Mouse (Mus musculus) gastrocnemius, adult 18-20 months (tissue): Measurements from ENCODE around the gene Tomm40. TPM values are rescaled to one million over a fixed set of nuclear protein-coding genes. Genes with fewer than 3 reads are reported as not detected.

Experiments
- DNase-seq: peaks from one replicate; pipeline ENCODE4 v3.0.0; 2021; ENCODE audit warnings: low spot score
- long read RNA-seq, 2 experiments: library from polyadenylated mRNA; stranded (forward); transcript quantifications; one replicate each; pipeline ENCODE4 v2.0.0; 2021
- total RNA-seq, 2 experiments: library from RNA; stranded (reverse); gene quantifications; 2 replicates each; pipeline ENCODE4 v1.2.3; 2021

Gene Tomm40
- 10 to 100 TPM; 40.8 to 44.0 TPM for total RNA-seq
- long read RNA-seq, experiment 1, transcript Tomm40-202 (10 exons, 1,577 nt) = major isoform, 81 of 99 reads
- long read RNA-seq, experiment 1, transcript Tomm40-201 (9 exons, 1,646 nt) = minor isoform, 8 of 99 reads
- long read RNA-seq, experiment 1, partial matches to known transcripts = 3 of 99 reads
- long read RNA-seq, experiment 1, other reads (novel, unspliced or antisense) = 7 of 99 reads
- long read RNA-seq, experiment 2, transcript Tomm40-201 (9 exons, 1,646 nt) = minor isoform, 9 of 125 reads
- long read RNA-seq, experiment 2, transcript Tomm40-202 (10 exons, 1,577 nt) = major isoform, 105 of 125 reads
- long read RNA-seq, experiment 2, partial matches to known transcripts = 3 of 125 reads
- long read RNA-seq, experiment 2, other reads (novel, unspliced or antisense) = 8 of 125 reads

DNA sequence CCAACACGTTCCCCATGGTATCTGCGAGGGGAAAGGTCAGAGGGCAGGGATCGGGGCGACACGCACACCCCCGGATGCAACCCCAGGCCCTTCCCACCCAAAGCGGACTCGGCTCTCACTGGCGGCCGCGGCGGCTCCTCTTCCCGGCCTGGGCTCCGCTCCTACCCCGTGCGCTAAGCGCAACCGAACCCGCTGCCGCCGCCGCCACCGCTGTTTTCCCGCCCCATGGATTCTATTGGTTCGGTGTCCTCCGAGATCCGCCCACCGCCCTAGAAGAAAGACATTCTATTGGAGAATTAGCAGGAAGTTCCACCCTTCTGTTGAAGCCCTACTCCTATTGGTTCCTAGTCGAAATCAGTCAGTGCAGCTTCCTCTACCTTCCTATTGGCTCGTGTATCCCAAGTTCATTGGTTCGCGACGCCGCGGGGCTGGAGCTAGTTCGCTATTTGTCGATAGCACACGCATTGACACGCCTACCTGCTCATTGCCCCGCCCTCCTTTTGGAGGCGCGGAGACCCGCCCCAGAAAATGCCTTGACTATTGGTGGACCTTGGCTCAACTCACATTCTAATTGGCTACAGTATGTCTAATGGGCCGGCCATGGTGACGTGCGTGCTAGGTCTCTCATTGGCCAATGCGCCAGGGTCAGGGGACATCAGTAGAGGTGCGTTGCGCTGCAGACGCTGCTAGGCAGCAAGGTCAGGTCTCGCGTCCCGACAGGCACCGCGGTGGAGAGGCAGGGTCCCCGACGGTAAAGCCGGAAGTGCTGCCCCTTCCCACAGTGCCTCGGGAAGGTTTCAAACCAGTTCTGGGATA lies at the start of gene Tomm40:
Tomm40 (minus strand) TSS at position 200 of the 816 bp plus-strand sequence.
- peak; percentile 100 for DNase-seq

DNA sequence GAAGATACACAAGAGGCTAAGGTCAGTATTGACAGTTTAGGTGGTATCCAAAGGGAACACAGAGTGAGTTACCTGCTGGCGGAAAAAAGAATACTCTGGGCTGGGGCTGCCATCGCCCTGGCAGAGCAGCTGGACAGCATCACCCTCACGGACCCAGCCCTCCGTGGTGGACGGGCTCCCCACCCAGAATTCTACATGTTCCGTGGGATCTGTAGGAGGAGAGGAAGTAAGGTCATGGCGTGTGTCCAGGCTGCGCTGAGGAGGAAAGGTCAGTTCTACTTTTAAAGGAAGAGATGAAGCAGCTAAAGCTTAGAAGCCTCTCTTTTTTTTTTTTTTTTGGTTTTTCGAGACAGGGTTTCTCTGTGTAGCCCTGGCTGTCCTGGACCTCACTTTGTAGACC lies 49.3 kb upstream of the Tomm40 start:
- no peak for DNase-seq

DNA sequence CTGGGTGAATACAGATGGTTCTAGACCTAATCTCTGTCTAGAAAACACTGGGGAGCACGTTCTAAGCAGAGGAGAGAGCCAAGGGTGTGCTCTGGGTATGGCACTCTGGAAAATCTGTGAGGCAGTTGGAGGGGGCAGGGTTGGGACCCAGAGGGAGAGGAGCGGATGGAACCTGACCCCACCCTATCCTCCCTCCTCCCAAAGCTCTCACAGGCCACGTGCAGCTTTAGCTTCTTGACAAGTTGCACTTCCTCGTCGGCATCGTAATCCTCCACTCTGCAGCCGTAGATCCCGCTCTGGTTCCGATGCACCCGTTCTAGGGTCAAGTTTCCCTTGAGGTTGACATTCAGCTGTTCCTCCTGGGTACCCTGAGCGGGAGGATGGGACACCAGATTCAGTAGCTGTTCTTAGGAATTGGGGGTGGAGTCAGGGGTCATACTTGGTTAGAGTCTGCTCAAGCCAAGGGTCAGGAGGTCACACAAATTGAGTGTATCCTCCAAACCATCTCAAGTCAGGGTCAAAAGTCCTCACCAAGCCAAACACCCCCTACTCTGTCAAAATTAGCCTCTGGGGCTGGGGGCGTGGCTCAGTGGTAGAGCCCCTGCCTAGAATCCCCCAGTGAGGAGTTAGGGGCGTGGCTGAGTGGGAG lies 48.7 kb upstream of the Tomm40 start:
- no peak for DNase-seq

DNA sequence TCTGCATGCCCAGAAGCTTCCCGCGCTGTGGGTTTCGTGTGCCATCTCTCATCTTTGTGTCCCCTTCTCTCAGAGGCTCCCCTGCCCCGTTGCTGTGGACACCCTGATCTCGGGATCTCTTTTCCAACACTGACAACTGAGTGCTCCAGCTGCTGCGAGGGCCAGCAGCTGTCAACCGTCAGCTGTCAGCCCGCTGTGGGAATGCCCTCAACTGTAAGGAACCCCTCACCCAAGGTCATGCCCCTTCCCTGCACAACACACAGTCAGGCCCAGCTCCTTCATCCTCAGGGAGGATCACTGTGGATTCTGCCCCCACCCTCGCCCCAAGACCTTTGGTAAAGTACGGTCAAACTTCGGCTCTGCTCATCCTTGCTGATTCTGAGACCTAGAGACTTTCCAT lies 47.0 kb upstream of the Tomm40 start:
- DNase-seq = no peak

DNA sequence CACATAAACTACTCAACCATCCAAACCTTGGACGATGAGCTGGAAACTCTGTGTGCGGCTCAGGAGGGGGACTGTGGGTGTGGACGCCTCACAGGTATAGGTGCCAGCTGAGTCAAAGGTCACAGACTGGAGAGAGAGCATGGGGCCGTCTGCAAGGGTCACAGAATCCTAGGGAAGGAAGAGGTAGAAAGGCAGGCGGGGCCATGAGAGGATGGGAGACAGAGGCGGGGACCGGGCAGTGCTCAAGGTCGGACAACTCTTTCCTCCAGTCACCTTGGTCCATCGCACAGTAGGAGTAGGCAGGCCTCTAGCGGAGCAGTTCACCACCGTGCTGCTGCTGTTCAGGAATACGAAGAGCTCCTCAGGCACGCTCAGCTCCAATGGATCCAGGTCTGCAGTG lies 44.8 kb upstream of the Tomm40 start:
- DNase-seq = no peak

DNA sequence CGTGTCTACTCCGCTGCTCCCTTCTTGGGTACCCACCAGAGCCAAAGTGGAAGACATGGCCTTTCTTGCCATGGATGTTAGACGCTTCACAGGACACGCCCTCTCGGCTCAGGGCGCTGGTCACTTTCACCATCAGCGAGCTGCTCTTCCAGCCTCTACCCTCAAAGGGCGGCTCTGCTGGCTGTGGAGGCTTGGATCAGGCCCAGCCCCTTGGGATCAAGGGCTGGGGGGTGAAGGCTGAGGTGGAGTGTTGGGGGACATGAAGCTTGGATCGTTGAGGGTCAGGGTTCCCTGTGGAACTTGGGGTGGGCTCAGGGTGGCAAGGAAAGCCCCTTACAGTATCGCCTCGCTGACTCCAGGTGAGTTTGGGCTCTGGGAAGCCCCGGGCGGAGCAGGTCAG lies 43.4 kb upstream of the Tomm40 start:
- no peak for DNase-seq

DNA sequence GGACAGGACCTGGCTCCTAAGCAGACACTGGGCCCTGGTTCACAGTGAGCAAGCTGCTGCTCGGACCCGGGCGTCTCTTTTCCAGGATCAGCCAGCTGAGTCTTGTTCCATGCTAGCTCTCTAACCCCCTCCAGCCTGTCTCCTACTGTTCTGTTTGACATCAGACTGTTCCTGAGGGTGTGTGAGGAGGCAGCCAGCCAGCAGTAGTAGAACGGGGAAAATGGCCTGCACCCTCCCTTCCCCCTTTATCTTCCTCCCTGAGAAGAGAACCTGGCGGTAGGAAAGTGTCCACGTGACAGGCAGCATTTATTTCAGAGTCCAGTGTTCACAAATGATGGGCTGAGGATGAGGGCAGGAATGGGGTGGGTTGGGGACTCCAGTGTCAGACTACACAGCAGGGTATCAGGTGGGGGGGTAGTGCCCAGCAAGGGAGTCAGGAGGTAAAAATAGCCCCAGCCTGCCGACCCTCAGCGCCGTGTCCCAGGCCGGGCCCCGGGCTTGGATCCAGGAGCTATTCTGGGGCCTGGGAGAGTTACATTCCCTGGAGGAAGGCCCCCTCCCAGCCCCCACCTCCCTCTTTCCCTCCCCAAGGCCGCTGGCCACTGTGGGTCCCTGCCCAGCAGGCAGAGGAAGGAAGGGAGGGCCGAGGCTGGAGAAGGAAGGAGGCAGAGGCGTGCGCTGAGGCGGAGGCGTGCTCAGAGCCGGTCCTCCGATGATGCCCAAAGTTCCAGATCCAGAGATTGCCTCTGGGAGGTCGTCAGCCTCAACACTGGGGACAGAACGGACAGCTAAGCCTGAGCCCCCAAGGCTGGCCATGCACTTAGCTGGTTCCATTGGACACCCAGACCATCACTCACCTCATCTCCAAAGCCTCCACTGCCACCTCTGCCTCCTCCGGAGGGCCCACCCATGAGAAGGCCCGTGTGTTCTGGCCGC lies 40.9 kb upstream of the Tomm40 start:
- peak; percentile 87 for DNase-seq

DNA sequence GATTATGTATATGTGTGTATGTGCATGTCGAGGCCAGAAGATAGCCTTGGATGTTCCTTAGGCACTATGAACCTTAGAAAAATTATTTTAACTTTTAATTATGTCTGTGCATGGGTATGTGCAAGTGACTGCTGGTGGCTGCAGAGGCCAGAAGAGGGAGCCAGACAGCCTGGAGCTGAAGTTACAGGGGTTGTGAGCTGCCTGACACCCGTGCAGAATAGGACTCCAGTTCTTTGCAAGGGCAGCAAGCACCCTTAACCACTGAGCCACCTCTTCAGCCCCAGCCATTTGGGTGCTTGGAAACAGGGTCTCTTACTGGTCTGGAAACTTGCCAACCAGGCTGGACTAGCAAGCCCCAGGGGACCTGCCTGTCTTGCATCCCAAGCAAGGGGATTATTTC lies 39.8 kb upstream of the Tomm40 start:
- no peak for DNase-seq

DNA sequence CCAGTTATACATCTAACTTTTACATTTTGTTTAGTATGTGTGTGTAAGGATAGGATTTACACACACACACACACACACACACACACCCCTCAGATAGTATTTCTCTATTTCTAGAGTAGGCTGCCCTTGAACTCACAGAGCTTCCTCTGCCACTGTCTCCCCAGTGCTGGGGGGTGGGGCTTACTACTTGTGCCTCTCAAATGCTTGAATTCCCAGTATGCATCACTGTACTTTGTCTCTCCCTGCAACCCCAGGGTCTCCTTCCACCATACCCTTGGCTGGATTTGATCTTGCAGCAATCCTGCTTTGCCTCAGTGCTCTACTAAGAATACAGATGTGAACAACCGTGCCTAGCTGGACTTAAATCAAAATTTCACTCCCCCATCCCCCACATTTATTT lies 38.8 kb upstream of the Tomm40 start:
- DNase-seq = no peak

DNA sequence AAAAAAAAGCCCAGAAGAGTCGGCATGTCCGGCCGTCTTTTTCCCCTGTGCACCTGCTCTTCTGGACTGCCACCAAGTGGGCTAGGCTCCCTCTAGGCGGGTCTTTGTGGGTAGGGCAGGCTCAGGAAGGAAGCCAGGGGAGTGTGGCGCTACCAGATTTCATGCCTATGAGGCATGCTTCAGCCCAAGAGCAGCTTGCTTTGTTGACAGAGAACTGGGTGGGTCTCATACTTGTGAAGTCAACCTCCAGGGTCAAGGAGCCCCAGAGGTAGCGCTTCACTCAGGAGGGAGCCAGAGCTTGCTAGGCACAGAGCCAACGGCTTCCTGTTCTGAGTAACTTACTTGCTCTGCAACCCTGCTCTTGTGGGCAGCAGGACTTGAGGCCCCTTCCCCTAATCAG lies 38.3 kb upstream of the Tomm40 start:
- no peak for DNase-seq

DNA sequence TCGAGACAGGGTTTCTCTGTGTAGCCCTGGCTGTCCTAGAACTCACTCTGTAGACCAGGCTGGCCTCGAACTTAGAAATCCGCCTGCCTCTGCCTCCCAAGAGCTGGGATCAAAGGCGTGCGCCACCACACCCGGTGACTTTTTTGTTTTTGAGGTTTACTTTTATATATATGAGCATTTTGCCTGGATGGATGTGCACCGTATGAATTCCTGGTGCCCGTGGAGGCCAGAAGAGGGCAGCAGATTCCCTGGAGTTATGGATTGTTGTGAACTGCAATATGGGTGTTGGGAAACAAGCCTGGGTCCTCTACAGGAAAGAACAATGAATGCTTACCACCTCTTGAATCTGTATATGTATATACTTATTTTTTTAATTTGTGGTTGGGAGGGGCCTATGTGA lies 37.4 kb upstream of the Tomm40 start:
- DNase-seq = no peak

DNA sequence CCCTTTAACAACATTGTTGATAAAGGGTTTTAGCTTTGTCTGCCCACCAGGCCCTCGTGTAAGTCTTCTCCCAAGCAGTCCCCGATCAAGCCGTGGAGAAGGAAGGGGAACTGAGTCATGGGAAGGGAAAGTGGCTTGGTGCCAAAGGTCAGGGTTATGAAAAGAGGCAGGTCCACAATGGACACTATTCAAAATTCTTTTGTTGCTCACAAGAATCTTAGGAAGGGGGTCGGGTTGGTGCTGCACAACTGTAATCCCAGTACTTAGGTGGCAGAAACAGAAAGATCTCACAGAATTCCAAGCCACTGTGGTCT lies 35.8 kb upstream of the Tomm40 start:
- no peak for DNase-seq

DNA sequence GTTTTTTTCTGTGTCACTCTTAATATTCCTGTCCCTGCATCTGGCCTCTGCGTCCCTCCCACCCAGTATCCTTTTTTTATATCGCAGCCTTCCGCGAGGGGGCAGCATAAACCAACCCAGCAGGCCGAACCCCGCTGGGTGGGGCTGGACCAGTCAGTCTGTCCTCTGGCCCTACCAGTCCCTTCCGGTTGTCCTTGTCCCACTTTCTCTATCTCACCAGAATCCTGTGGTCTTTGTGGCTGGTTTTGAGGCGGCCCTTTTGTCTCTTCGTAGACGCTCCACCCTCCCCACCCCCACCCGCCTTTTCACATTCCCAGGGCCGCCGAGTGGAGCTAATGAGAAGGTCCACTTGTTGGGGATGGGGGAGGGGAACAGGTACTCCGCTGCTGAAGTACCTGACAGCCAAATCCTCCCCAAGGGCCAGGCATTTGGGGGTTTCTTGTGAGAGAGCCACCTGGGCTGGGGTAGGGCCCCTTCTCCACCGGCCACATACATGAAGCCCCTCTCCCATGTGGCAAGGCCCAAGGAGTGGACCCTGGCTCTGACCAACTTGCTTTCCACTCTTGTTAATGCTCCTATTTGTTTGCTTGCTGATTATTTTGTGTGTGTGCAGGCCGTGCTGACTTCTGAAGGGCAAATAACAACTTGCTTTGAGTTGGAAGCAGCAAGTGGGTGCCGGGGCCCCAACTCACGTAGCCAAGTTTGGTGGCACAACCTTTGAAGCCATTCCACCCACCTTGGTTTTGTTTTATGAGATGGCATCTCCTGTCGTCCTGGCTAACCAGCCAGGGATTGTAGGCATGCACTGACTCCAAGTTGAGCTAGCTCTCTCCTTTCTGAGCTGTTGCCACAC lies 35.2 kb upstream of the Tomm40 start, which contains the start of gene Nectin2:
Nectin2 (minus strand) TSS at position 267 of the 853 bp plus-strand sequence.
- DNase-seq = peak; percentile 92

DNA sequence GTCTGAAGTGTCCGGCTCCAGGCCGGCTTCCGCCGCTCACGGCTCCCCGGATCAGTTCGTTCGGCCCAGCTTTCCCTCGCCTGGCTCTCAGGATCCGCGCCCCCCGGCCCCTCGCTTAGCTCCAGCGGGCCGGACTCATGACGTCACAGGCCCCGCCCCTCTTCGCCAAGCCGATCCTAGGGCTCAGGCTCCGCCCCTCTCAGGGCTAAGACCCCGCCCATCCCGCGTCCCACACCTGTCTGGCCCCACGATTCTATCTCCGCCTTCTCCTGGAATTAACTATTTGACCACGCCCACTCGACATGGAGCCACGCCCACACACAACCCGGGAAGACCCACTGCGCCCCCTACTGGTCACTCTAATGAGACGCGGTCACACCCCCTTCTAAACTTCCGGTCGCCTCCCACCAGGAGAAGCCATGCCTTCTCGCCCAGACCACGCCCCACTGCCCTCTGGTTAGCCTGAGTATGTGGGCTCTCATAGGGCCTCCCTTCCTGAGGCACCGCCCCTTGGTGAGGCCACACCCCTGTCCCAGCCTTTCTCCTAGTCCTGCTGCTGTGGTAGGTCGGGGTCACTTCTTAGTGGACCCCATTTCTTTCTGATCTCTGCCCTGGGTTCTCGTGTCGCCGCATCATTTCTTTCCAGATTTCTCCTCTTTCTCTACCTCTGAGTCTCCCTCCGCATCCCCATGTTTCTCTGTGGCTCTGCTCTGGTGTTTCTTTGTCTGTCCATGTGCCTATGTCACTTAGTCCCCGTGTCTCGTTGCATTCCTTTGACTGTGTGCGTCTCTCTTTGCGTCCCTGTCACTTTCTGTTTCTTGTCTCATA lies 34.4 kb upstream of the Tomm40 start:
- DNase-seq = peak; percentile 96

DNA sequence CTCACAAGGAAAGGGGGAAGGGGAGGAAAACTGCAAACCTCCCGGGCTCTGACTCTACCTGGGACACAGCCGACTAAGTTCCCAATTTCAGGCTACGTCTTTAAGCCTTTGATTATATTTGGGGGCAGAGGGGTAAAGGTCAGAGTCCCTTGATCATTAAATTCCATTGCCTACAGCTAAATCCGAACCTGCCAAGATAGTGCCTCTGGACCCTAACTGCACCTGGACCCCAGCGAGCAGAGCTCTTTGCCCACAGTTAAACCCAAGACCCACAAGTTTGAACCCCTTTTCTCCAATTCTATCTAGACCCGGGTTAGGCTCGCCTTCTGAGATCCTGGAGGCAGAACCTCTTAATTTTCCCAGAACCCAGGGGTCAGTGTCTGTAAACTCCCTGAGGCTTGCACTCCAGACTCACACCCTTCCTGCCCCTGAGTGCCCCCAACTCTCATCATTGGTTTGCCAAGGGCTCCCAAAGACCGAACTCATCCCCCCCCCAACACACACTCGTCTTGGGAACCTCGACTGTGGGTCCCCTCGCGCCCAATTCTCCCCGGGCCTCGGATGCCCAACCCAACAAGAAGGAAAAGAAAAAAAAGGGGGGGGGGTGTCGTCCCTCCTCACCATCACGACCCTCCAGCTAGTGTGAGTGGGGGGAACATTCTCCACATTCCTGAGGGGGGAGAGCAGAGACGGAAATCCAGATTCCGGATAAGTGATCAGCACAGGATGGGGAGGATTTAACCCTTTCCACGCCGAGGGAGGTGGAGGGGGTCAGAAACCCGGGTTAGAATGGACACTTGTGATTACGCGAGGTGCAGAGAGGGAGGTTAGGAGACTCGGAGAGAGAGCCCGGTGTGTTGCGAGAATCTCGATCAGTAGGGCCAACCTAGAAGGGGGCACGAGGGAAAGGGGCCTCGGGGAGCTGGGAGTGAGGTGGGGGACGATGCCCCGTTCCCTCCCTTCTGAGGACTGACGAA lies 33.3 kb upstream of the Tomm40 start:
- DNase-seq = no peak

DNA sequence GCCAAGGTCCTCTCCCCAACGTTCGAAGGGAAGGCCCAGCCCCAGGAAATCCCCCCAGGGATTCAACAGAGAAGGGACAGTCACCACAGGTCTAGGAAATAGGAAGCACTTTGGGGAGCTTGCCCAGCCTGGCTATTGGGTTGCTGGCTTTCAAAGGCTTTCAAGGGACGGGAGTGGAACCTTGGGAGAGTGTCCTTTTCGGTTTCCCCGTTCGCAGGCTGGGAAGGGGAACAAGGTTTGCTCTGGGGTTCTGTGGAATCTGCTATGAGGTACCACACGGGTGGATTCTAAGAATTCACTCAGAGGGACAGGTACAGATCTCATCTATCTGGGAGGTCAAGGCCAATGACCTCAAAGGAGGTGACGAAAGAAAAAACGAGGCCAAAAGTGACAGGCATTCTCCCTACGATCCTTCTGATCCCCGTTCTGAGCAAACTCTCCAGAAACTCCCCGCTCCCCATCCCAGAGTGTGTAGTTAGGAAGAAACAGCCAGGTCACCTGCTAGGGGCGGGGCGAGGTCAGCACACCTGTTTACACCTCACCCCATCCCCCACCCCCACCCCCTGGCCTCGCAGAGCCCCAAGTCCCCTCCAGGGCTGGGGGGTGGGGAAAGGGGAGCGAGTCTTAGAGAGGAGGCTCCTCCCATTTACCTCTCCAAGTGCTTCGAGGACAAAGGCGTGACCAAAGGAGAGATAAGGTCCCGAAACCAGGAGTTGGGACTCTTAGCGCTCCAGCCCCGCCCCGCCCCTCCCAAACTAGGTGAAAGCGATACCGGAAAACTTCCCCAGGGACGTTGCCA lies 32.4 kb upstream of the Tomm40 start:
- DNase-seq = no peak
